Mouse (Mus musculus) liver, embryonic 14.5 days (tissue): Measurements from ENCODE around the gene Dazap1.

Experiments used
- CTCF ChIP-seq: IDR thresholded peaks from 2 replicates; pipeline ENCODE4 v1.5.1; 2016; ENCODE audit warnings: antibody characterized with exemption, low read depth, control low read depth
- EP300 ChIP-seq: IDR thresholded peaks from 2 replicates; pipeline ENCODE4 v1.6.1; 2016; ENCODE audit warnings: antibody characterized with exemption, low read depth

DNA sequence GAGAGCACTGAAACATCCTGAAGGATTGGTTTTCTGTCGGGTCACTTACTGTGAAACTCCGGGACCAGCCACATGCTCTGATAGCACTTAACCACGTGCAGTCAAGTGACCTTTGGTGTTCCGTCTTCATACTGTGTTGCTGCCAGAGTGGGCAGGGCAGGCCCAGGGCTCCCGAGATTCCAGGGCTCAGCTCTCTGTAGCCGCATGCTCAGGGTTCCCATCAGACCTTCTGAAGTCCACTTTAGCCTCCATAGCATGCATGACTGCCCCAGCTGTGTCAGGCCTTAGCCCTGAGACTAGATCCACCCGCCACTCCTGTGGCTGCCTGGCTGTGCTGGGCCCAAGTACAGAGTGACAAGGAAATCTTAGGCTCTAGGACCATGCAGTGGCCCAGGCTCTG is 20.0 kb downstream of the Dazap1 start:
- TF ChIP-seq CTCF (no peak), EP300 (no peak)
